Mouse (Mus musculus): ENCODE data around the gene Gba2. TPM values are rescaled to one million over a fixed set of nuclear protein-coding genes. Genes with fewer than 3 reads are reported as not detected.

Gene Gba2
- polyA plus RNA-seq, 1 experiment from 2014 or later, result 25.4 TPM

- H3K9ac ChIP-seq (ENCODE audit: low read depth, low read length), result peak overlapping the region; percentile 95
- peaks cover 24% of the 10 kb centered on the region for H3K4me1 ChIP-seq (replicated peaks; ENCODE audit: control insufficient read depth, insufficient read depth, low read length)
- H3K27ac ChIP-seq (ENCODE audit: low read depth, low read length), result peak overlapping the region; percentile 95
- no peak for DNase-seq (ENCODE audit: low spot score)
- H3K4me3 ChIP-seq (ENCODE audit: low read depth, low read length), result peak overlapping the region; percentile 76
- peak overlapping the region; percentile 72 for H3K4me2 ChIP-seq (replicated peaks; ENCODE audit: low read depth, low read length)
- 0 out of 2 replicates have a peak, but pooled peaks cover 2% of the 10 kb centered on the region for H3K36me3 ChIP-seq (ENCODE audit: control insufficient read depth, insufficient read depth, low read length)
- ATAC-seq (ENCODE audit: low FRiP score), result peak; percentile 23
- 4% methylated on average over 16 of the region's 16 CpGs for WGBS
- H3K27me3 ChIP-seq (ENCODE audit: control insufficient read depth, insufficient read depth, low read length), result no peaks in the 10 kb centered on the region
- no peaks in the 10 kb centered on the region for H3K9me3 ChIP-seq (ENCODE audit: control insufficient read depth, low read length)
Observed at GRCm38 (mm10) chr4:43561436-43561996, 17.2 kb downstream of the Gba2 start.

DNA sequence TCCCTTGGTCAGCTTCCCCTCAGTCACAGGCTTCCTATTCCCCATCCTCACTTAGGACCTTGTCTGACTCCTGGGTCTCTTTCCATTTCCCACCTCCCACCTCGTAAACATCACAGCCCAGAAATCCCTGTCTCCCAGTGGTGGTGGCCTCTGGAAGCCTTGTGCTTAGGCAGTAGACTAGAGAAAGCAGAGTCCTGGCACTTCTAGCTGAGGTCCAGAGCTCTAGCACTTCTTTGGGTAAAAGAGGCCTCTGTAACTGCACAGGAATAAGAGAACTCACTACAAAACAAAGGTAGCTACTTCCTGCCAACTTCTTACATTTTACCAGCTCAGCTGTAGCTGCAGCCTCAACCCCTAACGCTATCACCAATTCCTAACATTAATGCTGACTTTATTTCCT, 17.7 kb downstream of the Gba2 start:
- H3K27ac ChIP-seq (ENCODE audit: low read depth, low read length), result no peak overlapping the region
- no peak for DNase-seq (ENCODE audit: low spot score)
- WGBS, result 49% methylated on average over 2 of the region's 2 CpGs

GRCm38 (mm10) chr4:43560243-43560611, 18.4 kb downstream of the Gba2 start:
- ATAC-seq (ENCODE audit: low FRiP score) (no peak), DNase-seq (ENCODE audit: low spot score) (no peak)
- Histone ChIP-seq H3K4me3 (ENCODE audit: low read depth, low read length) (no peak overlapping the region), H3K9ac (ENCODE audit: low read depth, low read length) (peak overlapping the region; percentile 16; the same call in 1 of the 2 replicates), H3K27ac (ENCODE audit: low read depth, low read length) (no peak overlapping the region), H3K9me3 (ENCODE audit: control insufficient read depth, low read length) (no peaks in the 10 kb centered on the region), H3K36me3 (ENCODE audit: control insufficient read depth, insufficient read depth, low read length) (peaks cover 2% of the 10 kb centered on the region; the same call in 1 of the 2 replicates), H3K4me2 (replicated peaks; ENCODE audit: low read depth, low read length) (peak overlapping the region; percentile 72), H3K4me1 (replicated peaks; ENCODE audit: control insufficient read depth, insufficient read depth, low read length) (peaks cover 24% of the 10 kb centered on the region), H3K27me3 (ENCODE audit: control insufficient read depth, insufficient read depth, low read length) (no peaks in the 10 kb centered on the region)
- 31% methylated on average over 6 of the region's 6 CpGs for WGBS

More for the DNA sequence above, 17.7 kb downstream of the Gba2 start:
- H3K36me3 ChIP-seq (ENCODE audit: control insufficient read depth, insufficient read depth, low read length), result no peaks in the 10 kb centered on the region
- H3K27me3 ChIP-seq (ENCODE audit: control insufficient read depth, insufficient read depth, low read length), result no peaks in the 10 kb centered on the region
- H3K4me1 ChIP-seq (replicated peaks; ENCODE audit: control insufficient read depth, insufficient read depth, low read length), result peaks cover 24% of the 10 kb centered on the region
- peak overlapping the region; percentile 72 for H3K4me2 ChIP-seq (replicated peaks; ENCODE audit: low read depth, low read length)
- H3K9ac ChIP-seq (ENCODE audit: low read depth, low read length), result peak overlapping the region; percentile 95
- no peak for ATAC-seq (ENCODE audit: low FRiP score)
- H3K4me3 ChIP-seq (ENCODE audit: low read depth, low read length), result peak overlapping the region; percentile 76
- H3K9me3 ChIP-seq (ENCODE audit: control insufficient read depth, low read length), result no peaks in the 10 kb centered on the region

DNA sequence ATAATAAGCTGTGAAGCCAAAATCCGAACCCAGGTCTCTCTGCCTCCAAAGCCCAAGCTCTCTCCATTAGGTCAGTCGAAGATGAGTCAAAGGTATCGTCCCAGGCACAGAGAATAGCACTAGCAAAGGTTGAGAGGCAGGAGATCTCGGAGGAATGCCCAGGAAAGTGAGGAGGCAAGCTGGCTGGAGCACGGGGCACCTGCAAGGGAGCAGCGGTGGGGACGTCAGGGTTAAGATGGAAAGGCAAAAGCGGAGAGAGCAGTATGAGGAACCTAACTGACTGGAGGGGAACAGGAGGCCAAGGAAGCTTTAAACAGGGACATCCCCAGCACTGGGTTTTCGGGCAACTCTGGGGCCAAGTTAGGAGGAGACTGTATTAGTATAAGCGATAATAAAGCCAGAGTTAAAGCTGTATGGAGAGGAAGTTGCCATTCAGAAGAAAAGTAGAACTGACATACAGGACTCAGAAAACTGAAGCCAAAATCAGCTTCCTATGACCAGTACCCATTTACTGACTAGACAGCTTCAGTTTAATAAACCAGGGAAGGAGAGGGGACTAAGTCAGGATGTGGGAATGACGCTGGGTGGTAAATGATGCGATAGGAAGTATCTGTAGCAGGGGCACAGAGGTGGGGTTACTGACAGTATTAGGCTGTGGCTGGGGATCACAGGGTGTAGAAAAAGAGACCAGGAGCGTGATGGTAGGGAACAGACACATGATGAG, 19.0 kb downstream of the Gba2 start:
- no peaks in the 10 kb centered on the region for H3K9me3 ChIP-seq (ENCODE audit: control insufficient read depth, low read length)
- H3K4me2 ChIP-seq (replicated peaks; ENCODE audit: low read depth, low read length), result peak overlapping the region; percentile 11; the same call in 1 of the 2 replicates
- H3K4me3 ChIP-seq (ENCODE audit: low read depth, low read length), result no peak overlapping the region; the same call in 1 of the 2 replicates
- no peak for ATAC-seq (ENCODE audit: low FRiP score)
- WGBS, result 80% methylated on average over 13 of the region's 13 CpGs
- no peaks in the 10 kb centered on the region for H3K27me3 ChIP-seq (ENCODE audit: control insufficient read depth, insufficient read depth, low read length)
- no peak overlapping the region for H3K27ac ChIP-seq (ENCODE audit: low read depth, low read length)
- no peak for DNase-seq (ENCODE audit: low spot score)
- H3K4me1 ChIP-seq (replicated peaks; ENCODE audit: control insufficient read depth, insufficient read depth, low read length), result peaks cover 24% of the 10 kb centered on the region
- H3K36me3 ChIP-seq (ENCODE audit: control insufficient read depth, insufficient read depth, low read length), result peaks cover 6% of the 10 kb centered on the region; the same call in 1 of the 2 replicates
- H3K9ac ChIP-seq (ENCODE audit: low read depth, low read length), result no peak overlapping the region; the same call in 1 of the 2 replicates

DNA sequence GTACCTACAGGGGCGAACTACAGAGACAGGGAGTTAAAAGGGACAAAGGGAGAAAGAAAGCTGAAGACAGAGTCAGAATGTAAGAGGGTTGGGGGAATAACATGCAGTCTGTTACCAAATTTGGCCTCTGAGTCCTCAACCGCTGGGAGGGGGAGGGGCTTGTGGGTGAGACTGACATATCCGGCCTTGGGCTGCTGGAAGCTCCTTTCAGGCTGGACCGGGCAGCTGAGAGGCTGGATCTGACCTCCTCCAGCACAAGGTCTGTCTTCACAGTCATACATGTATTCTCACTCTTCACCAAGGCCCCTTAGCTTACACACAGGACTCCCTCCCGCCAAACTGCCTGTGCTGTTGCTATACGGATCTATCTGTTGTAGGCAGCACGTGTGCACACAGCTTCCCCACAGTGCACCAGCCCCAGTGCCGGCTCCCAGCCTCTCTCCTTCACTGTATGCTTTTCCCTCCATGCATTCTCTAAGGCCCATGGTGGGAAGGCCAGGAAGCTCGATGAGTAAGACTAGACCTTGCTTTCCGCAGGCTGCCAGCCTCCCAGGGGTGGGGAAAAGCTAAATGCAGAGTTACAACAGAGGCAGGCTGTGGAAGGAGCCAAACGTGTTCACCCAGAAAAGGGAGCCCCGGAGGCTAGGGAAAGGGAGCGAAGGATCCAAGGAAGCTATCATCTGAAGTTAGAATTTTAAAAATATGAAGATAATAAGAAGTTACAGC, 19.9 kb downstream of the Gba2 start:
- H3K27ac ChIP-seq (ENCODE audit: low read depth, low read length), result peak overlapping the region; percentile 53; the same call in 1 of the 2 replicates
- H3K9ac ChIP-seq (ENCODE audit: low read depth, low read length), result 0 out of 2 replicates have a peak overlapping the region, but pooled peaks have one; percentile 4
- no peak for ATAC-seq (ENCODE audit: low FRiP score)
- peaks cover 7% of the 10 kb centered on the region; the same call in 1 of the 2 replicates for H3K36me3 ChIP-seq (ENCODE audit: control insufficient read depth, insufficient read depth, low read length)
- H3K27me3 ChIP-seq (ENCODE audit: control insufficient read depth, insufficient read depth, low read length), result no peaks in the 10 kb centered on the region
- H3K4me1 ChIP-seq (replicated peaks; ENCODE audit: control insufficient read depth, insufficient read depth, low read length), result peaks cover 24% of the 10 kb centered on the region
- H3K4me3 ChIP-seq (ENCODE audit: low read depth, low read length), result peak overlapping the region; percentile 8; the same call in 1 of the 2 replicates
- H3K4me2 ChIP-seq (replicated peaks; ENCODE audit: low read depth, low read length), result peak overlapping the region; percentile 27
- no peaks in the 10 kb centered on the region for H3K9me3 ChIP-seq (ENCODE audit: control insufficient read depth, low read length)
- peak; percentile 61 for DNase-seq (ENCODE audit: low spot score)
- 20% methylated on average over 13 of the region's 13 CpGs for WGBS

- Histone ChIP-seq H3K27ac (ENCODE audit: low read depth, low read length) (0 out of 2 replicates have a peak overlapping the region, but pooled peaks have one; percentile 53), H3K9me3 (ENCODE audit: control insufficient read depth, low read length) (no peaks in the 10 kb centered on the region), H3K36me3 (ENCODE audit: control insufficient read depth, insufficient read depth, low read length) (peaks cover 11% of the 10 kb centered on the region), H3K4me2 (replicated peaks; ENCODE audit: low read depth, low read length) (peak overlapping the region; percentile 27), H3K4me3 (ENCODE audit: low read depth, low read length) (no peak overlapping the region), H3K9ac (ENCODE audit: low read depth, low read length) (0 out of 2 replicates have a peak overlapping the region, but pooled peaks have one; percentile 4), H3K4me1 (replicated peaks; ENCODE audit: control insufficient read depth, insufficient read depth, low read length) (peaks cover 22% of the 10 kb centered on the region), H3K27me3 (ENCODE audit: control insufficient read depth, insufficient read depth, low read length) (no peaks in the 10 kb centered on the region)
- ATAC-seq (ENCODE audit: low FRiP score) (no peak), DNase-seq (ENCODE audit: low spot score) (no peak)
- 45% methylated on average over 5 of the region's 5 CpGs for WGBS
Observed at GRCm38 (mm10) chr4:43558028-43558630, 20.5 kb downstream of the Gba2 start.

GRCm38 (mm10) chr4:43555926-43556325, 22.7 kb downstream of the Gba2 start:
- ATAC-seq (ENCODE audit: low FRiP score), result no peak
- H3K4me1 ChIP-seq (replicated peaks; ENCODE audit: control insufficient read depth, insufficient read depth, low read length), result peaks cover 19% of the 10 kb centered on the region
- no peaks in the 10 kb centered on the region for H3K27me3 ChIP-seq (ENCODE audit: control insufficient read depth, insufficient read depth, low read length)
- peaks cover 21% of the 10 kb centered on the region for H3K36me3 ChIP-seq (ENCODE audit: control insufficient read depth, insufficient read depth, low read length)
- WGBS, result 94% methylated on average over 7 of the region's 7 CpGs
- H3K4me3 ChIP-seq (ENCODE audit: low read depth, low read length), result no peak overlapping the region
- H3K27ac ChIP-seq (ENCODE audit: low read depth, low read length), result no peak overlapping the region
- H3K9me3 ChIP-seq (ENCODE audit: control insufficient read depth, low read length), result no peaks in the 10 kb centered on the region; the same call in 1 of the 2 replicates
- DNase-seq (ENCODE audit: low spot score), result no peak
- H3K9ac ChIP-seq (ENCODE audit: low read depth, low read length), result no peak overlapping the region
- no peak overlapping the region for H3K4me2 ChIP-seq (replicated peaks; ENCODE audit: low read depth, low read length)

- H3K27me3 ChIP-seq (ENCODE audit: control insufficient read depth, insufficient read depth, low read length), result no peaks in the 10 kb centered on the region
- no peak overlapping the region for H3K9ac ChIP-seq (ENCODE audit: low read depth, low read length)
- DNase-seq (ENCODE audit: low spot score) (no peak), ATAC-seq (ENCODE audit: low FRiP score) (no peak)
- no peak overlapping the region for H3K4me2 ChIP-seq (replicated peaks; ENCODE audit: low read depth, low read length)
- no peak overlapping the region for H3K27ac ChIP-seq (ENCODE audit: low read depth, low read length)
- no peaks in the 10 kb centered on the region; the same call in 1 of the 2 replicates for H3K9me3 ChIP-seq (ENCODE audit: control insufficient read depth, low read length)
- peaks cover 7% of the 10 kb centered on the region; the same call in 1 of the 2 replicates for H3K4me1 ChIP-seq (replicated peaks; ENCODE audit: control insufficient read depth, insufficient read depth, low read length)
- peaks cover 24% of the 10 kb centered on the region for H3K36me3 ChIP-seq (ENCODE audit: control insufficient read depth, insufficient read depth, low read length)
- no peak overlapping the region for H3K4me3 ChIP-seq (ENCODE audit: low read depth, low read length)
Observed at GRCm38 (mm10) chr4:43553891-43554290, 24.8 kb downstream of the Gba2 start.
